Mouse (Mus musculus): ENCODE results near the gene Gm20479. TPM values are rescaled to one million over a fixed set of nuclear protein-coding genes. Genes with fewer than 3 reads are reported as not detected.

Gm20479 gene
- polyA plus RNA-seq, 1 experiment from 2014 or later = not detected

DNA sequence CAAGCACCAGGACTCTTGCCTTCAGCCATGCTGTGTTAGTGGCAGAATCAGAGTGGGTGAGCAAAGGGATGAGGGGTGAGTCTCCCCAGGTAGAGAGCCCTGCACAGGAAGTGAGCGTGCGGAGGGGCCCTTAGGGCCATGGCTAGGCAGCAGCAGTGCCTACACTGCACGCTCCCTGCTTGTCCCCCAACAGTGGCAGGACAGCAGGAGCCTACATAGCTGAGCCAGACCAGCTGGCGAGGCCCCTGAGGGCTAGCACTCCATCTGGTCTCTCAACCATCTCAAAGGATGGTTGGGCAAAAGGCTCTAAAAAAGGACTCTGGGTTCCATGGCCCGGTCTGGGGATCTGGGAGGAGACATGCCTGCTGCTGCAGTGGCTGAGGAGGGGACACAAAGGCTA, 26.9 kb upstream of the Gm20479 start:
- Histone ChIP-seq H3K36me3 (replicated peaks) (no peaks in the 10 kb centered on the region), H3K27me3 (replicated peaks) (peaks cover under 1% of the 10 kb centered on the region; the same call in 1 of the 2 replicates), H3K27ac (no peak overlapping the region), H3K4me2 (no peak overlapping the region), H3K4me3 (no peak overlapping the region), H3K4me1 (no peaks in the 10 kb centered on the region), H3K9ac (no peak overlapping the region), H3K9me3 (no peaks in the 10 kb centered on the region)
- WGBS = 53% methylated on average over 5 of the region's 5 CpGs
- ATAC-seq (replicated peaks) = no peak

DNA sequence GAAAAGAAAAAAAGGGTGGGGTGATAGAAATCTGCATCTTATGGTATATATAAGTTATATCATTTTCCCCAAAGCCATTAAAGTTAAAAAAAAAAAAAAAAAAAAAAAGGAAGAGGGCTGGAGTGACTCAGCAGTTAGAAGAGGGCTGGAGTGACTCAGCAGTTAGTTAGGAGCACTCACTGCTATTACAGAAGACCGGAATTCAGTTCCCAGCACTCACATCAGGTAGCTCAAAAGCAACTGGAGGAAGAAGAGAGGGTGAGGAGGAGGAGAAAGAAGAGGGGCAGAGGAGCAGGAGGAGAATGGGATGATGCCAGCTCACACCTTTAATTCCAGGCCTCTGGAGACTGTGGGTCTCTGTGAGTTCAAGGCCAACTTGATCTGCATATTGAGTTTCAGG, 26.0 kb upstream of the Gm20479 start:
- Histone ChIP-seq H3K4me1 (no peaks in the 10 kb centered on the region), H3K4me3 (no peak overlapping the region), H3K9me3 (no peaks in the 10 kb centered on the region), H3K9ac (no peak overlapping the region), H3K27me3 (replicated peaks) (peaks cover 7% of the 10 kb centered on the region; the same call in 1 of the 2 replicates), H3K4me2 (no peak overlapping the region), H3K27ac (no peak overlapping the region), H3K36me3 (replicated peaks) (no peaks in the 10 kb centered on the region)
- WGBS = 82% methylated on average over 1 of the region's 1 CpGs
- ATAC-seq (replicated peaks) = no peak

GRCm38 (mm10) chr7:27381560-27381959, 24.3 kb upstream of the Gm20479 start:
- H3K36me3 ChIP-seq (replicated peaks) = no peaks in the 10 kb centered on the region
- H3K4me1 ChIP-seq = no peaks in the 10 kb centered on the region
- ATAC-seq (replicated peaks) = no peak
- no peak overlapping the region for H3K27ac ChIP-seq
- no peak overlapping the region for H3K4me3 ChIP-seq
- no peak overlapping the region for H3K9ac ChIP-seq
- 56% methylated on average over 4 of the region's 4 CpGs for whole genome bisulfite sequencing
- H3K9me3 ChIP-seq = no peaks in the 10 kb centered on the region
- H3K27me3 ChIP-seq (replicated peaks) = peaks cover 22% of the 10 kb centered on the region
- no peak overlapping the region for H3K4me2 ChIP-seq

DNA sequence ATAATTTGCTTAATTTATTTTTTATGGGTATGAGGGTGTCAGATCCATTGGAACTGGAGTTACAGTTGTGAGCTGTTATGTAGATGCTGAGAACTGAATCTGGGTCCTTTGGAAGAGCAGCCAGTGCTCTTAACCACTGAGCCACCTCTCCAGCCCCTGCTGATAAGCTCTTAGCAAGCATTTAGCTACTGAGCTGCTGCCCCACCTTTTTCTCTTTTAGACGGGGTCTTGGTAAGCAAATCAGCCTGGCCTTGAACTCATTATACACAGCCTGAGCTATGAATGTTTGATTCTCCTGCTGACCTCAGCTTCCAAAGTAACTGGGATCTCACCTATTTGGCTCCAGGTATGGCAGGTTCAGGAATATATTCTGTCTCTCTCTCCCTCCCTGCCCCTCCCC, 23.8 kb upstream of the Gm20479 start:
- H3K9me3 ChIP-seq = no peaks in the 10 kb centered on the region
- peaks cover 28% of the 10 kb centered on the region for H3K27me3 ChIP-seq (replicated peaks)
- H3K36me3 ChIP-seq (replicated peaks) = no peaks in the 10 kb centered on the region
- ATAC-seq (replicated peaks) = no peak
- H3K27ac ChIP-seq = no peak overlapping the region
- WGBS = 48% methylated on average over 1 of the region's 1 CpGs
- no peaks in the 10 kb centered on the region for H3K4me1 ChIP-seq
- no peak overlapping the region for H3K4me2 ChIP-seq
- H3K4me3 ChIP-seq = no peak overlapping the region
- H3K9ac ChIP-seq = no peak overlapping the region

DNA sequence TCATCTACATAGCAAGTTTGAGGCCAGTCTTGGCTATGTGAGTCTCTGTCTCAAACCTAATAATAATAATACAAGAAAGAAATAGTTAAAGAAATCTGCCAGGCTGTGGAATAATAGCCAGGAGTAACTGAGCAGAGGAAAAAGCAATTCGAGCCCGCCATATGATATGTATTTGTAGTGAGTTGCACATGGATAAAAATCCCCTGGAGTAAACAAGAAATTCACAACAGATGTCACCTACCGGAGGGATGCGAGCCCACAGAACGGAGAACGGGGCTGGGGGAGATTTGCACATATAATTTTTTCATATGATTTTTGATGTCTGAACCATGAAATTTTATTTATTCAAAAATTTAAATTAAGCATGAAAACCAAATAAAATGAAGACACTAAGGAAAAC, 22.6 kb upstream of the Gm20479 start:
- H3K4me1 ChIP-seq = peaks cover 3% of the 10 kb centered on the region; the same call in 1 of the 2 replicates
- H3K4me3 ChIP-seq = no peak overlapping the region
- H3K4me2 ChIP-seq = no peak overlapping the region
- H3K27ac ChIP-seq = no peak overlapping the region
- ATAC-seq (replicated peaks) = no peak
- H3K9ac ChIP-seq = no peak overlapping the region
- 76% methylated on average over 6 of the region's 6 CpGs for WGBS
- H3K36me3 ChIP-seq (replicated peaks) = no peaks in the 10 kb centered on the region
- no peaks in the 10 kb centered on the region for H3K9me3 ChIP-seq
- H3K27me3 ChIP-seq (replicated peaks) = peaks cover 38% of the 10 kb centered on the region

GRCm38 (mm10) chr7:27378431-27378830, 21.2 kb upstream of the Gm20479 start:
- H3K4me3 ChIP-seq = no peak overlapping the region
- peaks cover 51% of the 10 kb centered on the region for H3K27me3 ChIP-seq (replicated peaks)
- no peak for ATAC-seq (replicated peaks)
- H3K4me1 ChIP-seq = peaks cover 3% of the 10 kb centered on the region; the same call in 1 of the 2 replicates
- H3K9ac ChIP-seq = no peak overlapping the region
- no peak overlapping the region for H3K4me2 ChIP-seq
- H3K36me3 ChIP-seq (replicated peaks) = no peaks in the 10 kb centered on the region
- H3K9me3 ChIP-seq = no peaks in the 10 kb centered on the region
- H3K27ac ChIP-seq = no peak overlapping the region
- WGBS = 20% methylated on average over 4 of the region's 4 CpGs

DNA sequence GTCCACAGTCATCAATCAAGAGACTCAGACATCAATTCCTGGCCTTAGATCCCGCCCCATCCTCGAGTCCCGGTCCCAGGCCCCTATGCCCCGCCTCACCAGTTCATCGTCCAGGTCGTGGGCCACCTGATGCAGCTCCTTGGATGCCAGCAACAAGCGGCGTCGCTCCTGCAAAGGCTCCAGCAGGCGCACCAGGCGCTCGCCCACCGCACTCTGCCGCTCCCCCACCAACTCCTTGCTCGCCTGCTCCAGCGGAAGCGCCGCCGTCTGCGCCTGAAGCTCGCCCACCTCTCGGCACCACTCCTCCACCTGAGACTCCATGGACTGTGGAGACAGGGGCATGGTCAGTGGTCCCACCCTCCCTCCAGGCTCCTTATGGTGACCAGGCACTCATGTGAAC, 18.1 kb upstream of the Gm20479 start:
- Histone ChIP-seq H3K36me3 (replicated peaks) (peaks cover 10% of the 10 kb centered on the region), H3K9me3 (no peaks in the 10 kb centered on the region), H3K4me3 (no peak overlapping the region), H3K4me1 (peaks cover 5% of the 10 kb centered on the region; the same call in 1 of the 2 replicates), H3K27me3 (replicated peaks) (peaks cover 82% of the 10 kb centered on the region), H3K9ac (no peak overlapping the region), H3K27ac (no peak overlapping the region), H3K4me2 (0 out of 2 replicates have a peak overlapping the region, but pooled peaks have one; percentile 1)
- ATAC-seq (replicated peaks) = no peak
- 2% methylated on average over 22 of the region's 22 CpGs for WGBS

- Histone ChIP-seq H3K4me3 (no peak overlapping the region), H3K36me3 (replicated peaks) (peaks cover 17% of the 10 kb centered on the region), H3K9ac (no peak overlapping the region), H3K27me3 (replicated peaks) (peaks cover 96% of the 10 kb centered on the region), H3K9me3 (no peaks in the 10 kb centered on the region), H3K27ac (no peak overlapping the region), H3K4me1 (peaks cover 5% of the 10 kb centered on the region; the same call in 1 of the 2 replicates), H3K4me2 (no peak overlapping the region)
- 11% methylated on average over 44 of the region's 44 CpGs for WGBS
- ATAC-seq (replicated peaks) = no peak
These were observed 14.7 kb upstream of the Gm20479 start for GRCm38 (mm10) chr7:27371715-27372462.

GRCm38 (mm10) chr7:27369111-27369510, 11.9 kb upstream of the Gm20479 start:
- H3K36me3 ChIP-seq (replicated peaks) = peaks cover 17% of the 10 kb centered on the region
- H3K4me2 ChIP-seq = no peak overlapping the region
- H3K27ac ChIP-seq = no peak overlapping the region
- WGBS = 87% methylated on average over 19 of the region's 19 CpGs
- peaks cover 99% of the 10 kb centered on the region for H3K27me3 ChIP-seq (replicated peaks)
- H3K9ac ChIP-seq = no peak overlapping the region
- H3K4me3 ChIP-seq = no peak overlapping the region
- 0 out of 2 replicates have a peak, but pooled peaks cover 3% of the 10 kb centered on the region for H3K4me1 ChIP-seq
- no peaks in the 10 kb centered on the region for H3K9me3 ChIP-seq
- ATAC-seq (replicated peaks) = no peak

DNA sequence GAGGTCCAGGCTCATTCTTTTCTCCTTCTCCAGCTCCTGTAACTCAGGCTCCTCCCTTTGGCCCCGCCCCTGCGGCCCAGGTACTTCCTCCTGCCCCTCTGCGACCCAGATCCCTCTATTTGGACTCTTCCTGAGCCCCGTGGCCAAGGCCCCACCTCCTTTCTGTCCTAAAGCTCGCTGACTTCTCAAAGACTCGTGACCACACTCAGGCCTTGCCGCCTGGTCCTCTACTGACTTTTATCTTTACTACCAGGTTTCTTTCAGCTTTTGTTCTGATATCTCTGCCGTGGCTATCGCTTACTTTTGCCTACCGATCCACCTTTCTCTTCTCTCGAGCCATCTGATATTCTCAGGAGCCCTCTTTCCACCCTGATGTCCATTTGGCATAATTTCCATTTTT, 10.8 kb upstream of the Gm20479 start:
- 20% methylated on average over 11 of the region's 11 CpGs for WGBS
- peaks cover 17% of the 10 kb centered on the region for H3K36me3 ChIP-seq (replicated peaks)
- no peak overlapping the region for H3K9ac ChIP-seq
- H3K4me2 ChIP-seq = no peak overlapping the region
- no peaks in the 10 kb centered on the region for H3K9me3 ChIP-seq
- no peak overlapping the region for H3K27ac ChIP-seq
- peaks cover 98% of the 10 kb centered on the region for H3K27me3 ChIP-seq (replicated peaks)
- H3K4me3 ChIP-seq = no peak overlapping the region
- no peak for ATAC-seq (replicated peaks)
- H3K4me1 ChIP-seq = 0 out of 2 replicates have a peak, but pooled peaks cover 3% of the 10 kb centered on the region

GRCm38 (mm10) chr7:27366082-27366844, 9.0 kb upstream of the Gm20479 start:
- Histone ChIP-seq H3K4me2 (no peak overlapping the region), H3K27me3 (replicated peaks) (peaks cover 88% of the 10 kb centered on the region), H3K9me3 (no peaks in the 10 kb centered on the region), H3K4me3 (no peak overlapping the region), H3K36me3 (replicated peaks) (peaks cover 11% of the 10 kb centered on the region), H3K9ac (no peak overlapping the region), H3K27ac (no peak overlapping the region), H3K4me1 (peaks cover 3% of the 10 kb centered on the region; the same call in 1 of the 2 replicates)
- 46% methylated on average over 21 of the region's 21 CpGs for WGBS
- no peak for ATAC-seq (replicated peaks)

DNA sequence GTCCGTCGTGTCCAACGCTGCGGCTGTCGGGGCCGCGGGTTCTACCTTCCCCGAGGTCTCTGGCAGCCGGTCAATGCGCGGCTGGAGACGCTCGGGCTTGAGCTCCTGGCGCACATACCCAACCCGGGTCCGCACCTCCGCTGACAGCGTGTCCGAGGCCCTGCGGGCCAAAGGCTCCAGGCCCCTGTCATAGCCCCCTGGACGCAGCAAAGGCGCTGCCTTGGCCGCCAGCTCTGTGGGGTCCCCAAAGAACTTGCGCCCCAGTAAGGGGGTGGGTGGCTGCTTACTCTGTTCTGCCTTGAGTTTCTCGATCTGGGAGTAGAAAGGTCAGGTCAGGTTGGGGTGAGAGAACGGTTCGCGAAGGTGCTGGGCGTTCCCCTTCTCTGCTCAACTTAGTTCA, 7.2 kb upstream of the Gm20479 start:
- Histone ChIP-seq H3K9ac (no peak overlapping the region), H3K27ac (no peak overlapping the region), H3K4me1 (peaks cover 6% of the 10 kb centered on the region; the same call in 1 of the 2 replicates), H3K4me2 (no peak overlapping the region), H3K27me3 (replicated peaks) (peaks cover 72% of the 10 kb centered on the region), H3K9me3 (no peaks in the 10 kb centered on the region), H3K4me3 (no peak overlapping the region), H3K36me3 (replicated peaks) (no peaks in the 10 kb centered on the region)
- ATAC-seq (replicated peaks) = no peak
- 3% methylated on average over 29 of the region's 29 CpGs for WGBS
